In genomic region chr13:55592512-55593253, GRCm38 (mm10) we compare ENCODE assay signal across 1 mouse cellular context.
A peak's percentile ranks its signal among the peaks of the same experiment; 100 is the strongest.
TF ChIP-seq lines count a peak whose summit lies in the region.

No protein-coding gene starts in this region.

TF ChIP-seq in myocyte, 11 proteins besides CTCF, POLR2A, EP300 and RAD21:
- TF ChIP-seq TCF12 (IDR thresholded peaks at IDR 0.05; ENCODE audit: insufficient read depth, poor library complexity, severe bottlenecking) (no peak), POLR2AphosphoS2 (IDR thresholded peaks at IDR 0.05; ENCODE audit: insufficient read length, low read depth) (peak; percentile 99), MYOD1 (IDR thresholded peaks at IDR 0.05; ENCODE audit: control insufficient read depth in 1 of 3, insufficient read length in 2 of 3, low read depth in 2 of 3) (peak in 1 of 3 experiments; percentile 53), REST (IDR thresholded peaks at IDR 0.05; ENCODE audit: insufficient read depth, insufficient read length) (peak; percentile 61), USF1 (IDR thresholded peaks at IDR 0.05; ENCODE audit: low read depth) (no peak), MYOG (IDR thresholded peaks at IDR 0.05; ENCODE audit: control insufficient read depth in 1 of 3, insufficient read depth in 1 of 3, insufficient read length in 2 of 3, low read depth in 2 of 3) (peak in 2 of 3 experiments; percentile 45 to 47), TCF3 (IDR thresholded peaks at IDR 0.05; ENCODE audit: insufficient read length, low read depth) (no peak), CEBPB (IDR thresholded peaks at IDR 0.05; ENCODE audit: insufficient read depth, poor library complexity, severe bottlenecking) (no peak), E2F4 (IDR thresholded peaks at IDR 0.05; ENCODE audit: insufficient read depth) (no peak), SRF (IDR thresholded peaks at IDR 0.05; ENCODE audit: control insufficient read depth, insufficient read length, low read depth) (no peak), MAX (IDR thresholded peaks at IDR 0.05; ENCODE audit: low read depth) (no peak)
